Comparison of ENCODE assay signal across 11 mouse cellular contexts in genomic region chr8:94189275-94190031, GRCm38 (mm10). TPM values are rescaled to one million over a fixed set of nuclear protein-coding genes. Genes with fewer than 3 reads are reported as not detected.
DNase-seq lines count a peak whose midpoint lies in the region; ATAC-seq lines count a peak whose summit lies in the region.
"Had no signal": no experiment of that assay in that cellular context is flagged by ENCODE, and none has a peak within 500 bp of the region (broad histone marks: within the 10 kb centered on the region; RNA-seq: fewer than 3 reads in every experiment).

No protein-coding gene starts in this region.

- no peak overlapping the region for H3K4me3 ChIP-seq in midbrain, embryonic 13.5 days (replicated peaks)
- no peak overlapping the region for H3K4me3 ChIP-seq in midbrain, embryonic 11.5 days (ENCODE audit: low read depth, low read length)
- H3K4me3 ChIP-seq in hindbrain, embryonic 15.5 days = no peak overlapping the region
- H3K4me3 ChIP-seq: liver, embryonic 15.5 days had no signal

- no peak overlapping the region for H3K9ac ChIP-seq in midbrain, embryonic 13.5 days (replicated peaks)
- no peak overlapping the region for H3K9ac ChIP-seq in midbrain, embryonic 11.5 days (ENCODE audit: low read length)
- no peak overlapping the region for H3K9ac ChIP-seq in hindbrain, embryonic 15.5 days
- H3K9ac ChIP-seq: liver, embryonic 15.5 days had no signal

- peaks cover 38% of the 10 kb centered on the region for H3K27me3 ChIP-seq in midbrain, embryonic 13.5 days
- peaks cover 30% of the 10 kb centered on the region for H3K27me3 ChIP-seq in midbrain, embryonic 11.5 days (ENCODE audit: control insufficient read depth, insufficient read depth, low read length)
- H3K27me3 ChIP-seq in hindbrain, embryonic 15.5 days = peaks cover 30% of the 10 kb centered on the region

- ATAC-seq in midbrain, embryonic 13.5 days = peak; percentile 20; the same call in 1 of the 2 replicates
- no peak for ATAC-seq in midbrain, embryonic 11.5 days (ENCODE audit: low FRiP score)
- ATAC-seq in hindbrain, embryonic 15.5 days (ENCODE audit: low FRiP score, low read depth) = peak; percentile 73
- ATAC-seq in activated CD4-positive, CD25-positive, alpha-beta regulatory T cell, adult 4 months = no peak

- DNase-seq in cerebellum, postnatal 10 days = peak; percentile 52 to 68
- DNase-seq in cerebellum, adult 9-10 months = no peak
- no peak for DNase-seq in midbrain, embryonic 11.5 days (ENCODE audit: low spot score, missing footprints)
- DNase-seq in right cerebral cortex, postnatal 14 days = peak; percentile 52
- DNase-seq in thymus, postnatal 14 days = no peak

- WGBS in midbrain, embryonic 13.5 days = 61% methylated on average over 13 of the region's 13 CpGs
- 74% methylated on average over 13 of the region's 13 CpGs for WGBS in midbrain, embryonic 11.5 days
- WGBS in hindbrain, embryonic 15.5 days = 49% methylated on average over 13 of the region's 13 CpGs

- H3K4me2 ChIP-seq in midbrain, embryonic 13.5 days (replicated peaks) = no peak overlapping the region
- H3K4me2 ChIP-seq in midbrain, embryonic 11.5 days = no peak overlapping the region
- no peak overlapping the region for H3K4me2 ChIP-seq in hindbrain, embryonic 15.5 days
- H3K4me2 ChIP-seq: liver, embryonic 15.5 days had no signal

- no peaks in the 10 kb centered on the region for H3K9me3 ChIP-seq in midbrain, embryonic 13.5 days
- no peaks in the 10 kb centered on the region for H3K9me3 ChIP-seq in midbrain, embryonic 11.5 days (ENCODE audit: control insufficient read depth, low read length)
- H3K9me3 ChIP-seq in hindbrain, embryonic 15.5 days = no peaks in the 10 kb centered on the region
- H3K9me3 ChIP-seq: liver, embryonic 15.5 days had no signal

- peaks cover 20% of the 10 kb centered on the region for H3K4me1 ChIP-seq in midbrain, embryonic 13.5 days (replicated peaks)
- H3K4me1 ChIP-seq in midbrain, embryonic 11.5 days (ENCODE audit: control insufficient read depth, insufficient read depth, low read length) = no peaks in the 10 kb centered on the region
- peaks cover 15% of the 10 kb centered on the region for H3K4me1 ChIP-seq in hindbrain, embryonic 15.5 days (replicated peaks)

- H3K36me3 ChIP-seq in midbrain, embryonic 13.5 days = no peaks in the 10 kb centered on the region
- no peaks in the 10 kb centered on the region for H3K36me3 ChIP-seq in midbrain, embryonic 11.5 days (ENCODE audit: control insufficient read depth, insufficient read depth, low read length)
- H3K36me3 ChIP-seq in hindbrain, embryonic 15.5 days = no peaks in the 10 kb centered on the region
- H3K36me3 ChIP-seq: liver, embryonic 15.5 days had no signal

- H3K27ac ChIP-seq in midbrain, embryonic 13.5 days = no peak overlapping the region
- no peak overlapping the region for H3K27ac ChIP-seq in midbrain, embryonic 11.5 days (ENCODE audit: low read depth, low read length)
- H3K27ac ChIP-seq in hindbrain, embryonic 15.5 days (replicated peaks) = peak overlapping the region; percentile 47
- H3K27ac ChIP-seq: liver, embryonic 15.5 days had no signal

RNA-seq across cellular contexts. Expression of gene Mt1, which starts 10.6 kb away (rescaled TPM):
- 21.5 and 30.3 TPM in 2 replicates for polyA plus RNA-seq in midbrain, embryonic 13.5 days (2015; fragmentation: Nextera tagmentation; extraction: Ambion mirVana)
- 87.0 and 94.1 TPM in 2 replicates for polyA plus RNA-seq in midbrain, embryonic 11.5 days (2014; fragmentation: Nextera tagmentation; extraction: Ambion mirVana)
- 89.2 and 96.5 TPM in 2 replicates for polyA plus RNA-seq in hindbrain, embryonic 15.5 days (2015; fragmentation: Nextera tagmentation; extraction: Ambion mirVana)
- polyA plus RNA-seq in activated CD4-positive, CD25-positive, alpha-beta regulatory T cell, adult 4 months (2017; shearing (Covaris generic)) = 1 to 10 TPM; 3.0 to 4.2 TPM

RNA-seq across cellular contexts. Expression of gene Mt2, which starts 17.0 kb away (rescaled TPM):
- 6.1 and 9.4 TPM in 2 replicates for polyA plus RNA-seq in midbrain, embryonic 13.5 days (2015; fragmentation: Nextera tagmentation; extraction: Ambion mirVana)
- polyA plus RNA-seq in midbrain, embryonic 11.5 days (2014; fragmentation: Nextera tagmentation; extraction: Ambion mirVana) = 22.9 and 29.8 TPM in 2 replicates
- 21.4 and 24.6 TPM in 2 replicates for polyA plus RNA-seq in hindbrain, embryonic 15.5 days (2015; fragmentation: Nextera tagmentation; extraction: Ambion mirVana)
- polyA plus RNA-seq in activated CD4-positive, CD25-positive, alpha-beta regulatory T cell, adult 4 months (2017; shearing (Covaris generic)) = not detected

RNA-seq across cellular contexts. Expression of gene Nup93, which starts 24.9 kb away (rescaled TPM):
- 76.0 and 77.7 TPM in 2 replicates for polyA plus RNA-seq in midbrain, embryonic 13.5 days (2015; fragmentation: Nextera tagmentation; extraction: Ambion mirVana)
- 118 and 121 TPM in 2 replicates for polyA plus RNA-seq in midbrain, embryonic 11.5 days (2014; fragmentation: Nextera tagmentation; extraction: Ambion mirVana)
- 58.1 and 58.9 TPM in 2 replicates for polyA plus RNA-seq in hindbrain, embryonic 15.5 days (2015; fragmentation: Nextera tagmentation; extraction: Ambion mirVana)
- polyA plus RNA-seq in activated CD4-positive, CD25-positive, alpha-beta regulatory T cell, adult 4 months (2017; shearing (Covaris generic)) = 10 to 100 TPM; 30.7 to 33.1 TPM

RNA-seq across cellular contexts. Expression of gene Mt3, which starts 37.0 kb away (rescaled TPM):
- polyA plus RNA-seq in midbrain, embryonic 13.5 days (2015; fragmentation: Nextera tagmentation; extraction: Ambion mirVana) = 69.9 and 73.3 TPM in 2 replicates
- polyA plus RNA-seq in midbrain, embryonic 11.5 days (2014; fragmentation: Nextera tagmentation; extraction: Ambion mirVana) = 8.5 and 12.0 TPM in 2 replicates
- polyA plus RNA-seq in hindbrain, embryonic 15.5 days (2015; fragmentation: Nextera tagmentation; extraction: Ambion mirVana) = 211 and 230 TPM in 2 replicates
- not detected for polyA plus RNA-seq in activated CD4-positive, CD25-positive, alpha-beta regulatory T cell, adult 4 months (2017; shearing (Covaris generic))
- polyA plus RNA-seq: liver, embryonic 15.5 days; spleen, adult 2 months had no signal

RNA-seq across cellular contexts. Expression of gene Mt4, which starts 52.5 kb away (rescaled TPM):
- not detected in 2 replicates for polyA plus RNA-seq in midbrain, embryonic 13.5 days (2015; fragmentation: Nextera tagmentation; extraction: Ambion mirVana)
- polyA plus RNA-seq in midbrain, embryonic 11.5 days (2014; fragmentation: Nextera tagmentation; extraction: Ambion mirVana) = not detected in 2 replicates
- not detected in 2 replicates for polyA plus RNA-seq in hindbrain, embryonic 15.5 days (2015; fragmentation: Nextera tagmentation; extraction: Ambion mirVana)
- polyA plus RNA-seq in activated CD4-positive, CD25-positive, alpha-beta regulatory T cell, adult 4 months (2017; shearing (Covaris generic)) = not detected
- polyA plus RNA-seq: heart, embryonic 16.5 days; spleen, adult 2 months had no signal

Comparison
In these comparisons a context has a peak if more than half of its experiments do, and no peak if none do; other contexts are left out.
1. DNase-seq: peak in cerebellum, postnatal 10 days (2 of 2) and right cerebral cortex, postnatal 14 days (single experiment); none in cerebellum, adult 9-10 months (single experiment), midbrain, embryonic 11.5 days (single experiment) and thymus, postnatal 14 days (single experiment).
2. ATAC-seq: peak in midbrain, embryonic 13.5 days (single experiment) and hindbrain, embryonic 15.5 days (single experiment); none in midbrain, embryonic 11.5 days (single experiment) and activated CD4-positive, CD25-positive, alpha-beta regulatory T cell, adult 4 months (single experiment).